ENCODE assay signal across 8 mouse cellular contexts in the genomic region with DNA sequence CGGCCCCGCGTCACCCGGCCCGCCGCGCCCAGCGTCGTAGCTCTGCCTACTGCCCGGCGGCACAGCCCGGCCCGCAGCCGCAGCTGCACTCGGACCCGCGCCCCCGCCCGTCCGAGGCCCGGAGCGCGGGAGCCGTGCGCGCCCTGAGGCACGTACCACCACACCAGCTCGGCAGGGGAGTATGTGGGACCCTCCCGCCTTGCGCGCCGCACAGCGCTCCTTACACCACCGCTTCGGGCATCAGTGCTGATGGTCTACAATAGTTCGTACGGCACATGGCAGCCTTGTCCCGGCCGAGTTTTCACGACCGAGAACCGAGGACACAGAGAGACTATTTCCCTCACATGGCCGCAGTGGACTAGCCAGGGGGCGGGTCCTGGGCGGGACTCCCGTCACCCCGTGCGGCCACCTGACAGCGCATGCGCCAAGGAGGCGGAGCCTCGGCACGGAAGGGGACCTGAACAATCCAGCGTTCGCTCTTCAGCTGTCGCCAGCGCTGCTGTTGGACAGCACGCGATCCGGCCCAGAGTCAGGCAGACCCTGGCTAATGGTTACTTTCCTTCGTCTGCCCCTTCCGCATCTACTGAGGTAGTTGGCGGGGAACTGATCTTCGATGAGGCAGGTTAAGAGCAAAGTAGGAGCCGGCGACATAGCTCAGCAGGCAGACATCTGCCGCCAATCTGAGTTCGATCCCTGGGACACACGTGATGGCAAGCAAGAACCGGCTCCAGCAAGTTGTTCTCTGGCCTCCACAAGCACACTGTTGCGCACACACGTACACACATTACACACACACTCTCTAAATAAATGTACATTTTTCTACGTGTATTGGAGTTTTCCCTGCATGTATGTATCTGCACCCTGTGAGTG. TPM values are rescaled to one million over a fixed set of nuclear protein-coding genes. Genes with fewer than 3 reads are reported as not detected.
DNase-seq lines count a peak whose midpoint lies in the region; ATAC-seq and TF ChIP-seq lines count a peak whose summit lies in the region.

A gene (minus strand): TSS at position 389 of the 870 bp plus-strand sequence.

- H3K9ac ChIP-seq in ES-Bruce4 (ENCODE audit: low read depth, poor library complexity, severe bottlenecking) = peak within 1 kb of the TSS; percentile 89
- H3K9ac ChIP-seq in forebrain, embryonic 13.5 days = peak within 1 kb of the TSS; percentile 91
- peak within 1 kb of the TSS; percentile 89 for H3K9ac ChIP-seq in liver, postnatal 0 days (replicated peaks)
- peak within 1 kb of the TSS; percentile 79 for H3K9ac ChIP-seq in neural tube, embryonic 14.5 days (replicated peaks; ENCODE audit: low read depth, low read length)

- H3K4me3 ChIP-seq in ES-Bruce4 (ENCODE audit: low read depth, low read length) = peak within 1 kb of the TSS; percentile 71
- peak within 1 kb of the TSS; percentile 72 for H3K4me3 ChIP-seq in forebrain, embryonic 13.5 days
- peak within 1 kb of the TSS; percentile 86 for H3K4me3 ChIP-seq in liver, postnatal 0 days (ENCODE audit: low read depth, low read length)
- H3K4me3 ChIP-seq in neural tube, embryonic 14.5 days (ENCODE audit: low read depth, low read length) = peak within 1 kb of the TSS; percentile 75

- no peaks in the 10 kb centered on the region for H3K27me3 ChIP-seq in ES-Bruce4 (ENCODE audit: control insufficient read depth, insufficient read depth, low read length, poor library complexity, severe bottlenecking)
- no peaks in the 10 kb centered on the region for H3K27me3 ChIP-seq in forebrain, embryonic 13.5 days
- no peaks in the 10 kb centered on the region for H3K27me3 ChIP-seq in liver, postnatal 0 days (ENCODE audit: insufficient read depth, low read length)
- H3K27me3 ChIP-seq in neural tube, embryonic 14.5 days (ENCODE audit: control insufficient read depth, insufficient read depth, low read length) = no peaks in the 10 kb centered on the region

- peaks cover 8% of the 10 kb centered on the region for H3K4me1 ChIP-seq in ES-Bruce4 (ENCODE audit: control insufficient read depth, insufficient read depth, low read length)
- peaks cover 26% of the 10 kb centered on the region for H3K4me1 ChIP-seq in forebrain, embryonic 13.5 days
- peaks cover 24% of the 10 kb centered on the region for H3K4me1 ChIP-seq in liver, postnatal 0 days (ENCODE audit: insufficient read depth)
- H3K4me1 ChIP-seq in neural tube, embryonic 14.5 days (ENCODE audit: control insufficient read depth, insufficient read depth, low read length) = peaks cover 17% of the 10 kb centered on the region; the same call in 1 of the 2 replicates

- TF ChIP-seq CTCF in ES-Bruce4 (IDR thresholded peaks at IDR 0.05; ENCODE audit: low read depth, low read length) = no peak
- TF ChIP-seq CTCF in liver, postnatal 0 days (IDR thresholded peaks at IDR 0.05; ENCODE audit: low read depth) = peak; percentile 8; the same call in 1 of the 2 replicates

- peak; percentile 99 for TF ChIP-seq POLR2A in ES-Bruce4 (IDR thresholded peaks at IDR 0.05; ENCODE audit: insufficient read depth, low read length)

- intact Hi-C loops in heart, postnatal 10 days (cut with DNase I) = loop anchor here (5.0 kb wide), 1 partner anchor 301 kb away; no protein-coding TSS in a partner anchor

- peak within 1 kb of the TSS; percentile 5; the same call in 1 of the 2 replicates for H3K27ac ChIP-seq in ES-Bruce4 (ENCODE audit: insufficient read depth, low read length)
- H3K27ac ChIP-seq in forebrain, embryonic 13.5 days = peak within 1 kb of the TSS; percentile 93
- peak within 1 kb of the TSS; percentile 96 for H3K27ac ChIP-seq in liver, postnatal 0 days (ENCODE audit: low read depth)
- H3K27ac ChIP-seq in neural tube, embryonic 14.5 days (ENCODE audit: low read depth, low read length) = peak within 1 kb of the TSS; percentile 97

- under 1% methylated on average over 51 of the region's 73 CpGs for WGBS in forebrain, embryonic 13.5 days
- WGBS in large intestine, adult 2 months = under 1% methylated on average over 73 of the region's 73 CpGs
- under 1% methylated on average over 54 of the region's 73 CpGs for WGBS in liver, postnatal 0 days (ENCODE audit: insufficient replicate concordance)
- under 1% methylated on average over 64 of the region's 73 CpGs for WGBS in neural tube, embryonic 14.5 days

- peaks cover 20% of the 10 kb centered on the region for H3K36me3 ChIP-seq in ES-Bruce4 (ENCODE audit: control insufficient read depth, insufficient read depth, low read length, poor library complexity, severe bottlenecking)
- H3K36me3 ChIP-seq in forebrain, embryonic 13.5 days (ENCODE audit: poor library complexity, severe bottlenecking) = peaks cover 19% of the 10 kb centered on the region
- peaks cover 23% of the 10 kb centered on the region for H3K36me3 ChIP-seq in liver, postnatal 0 days (replicated peaks; ENCODE audit: insufficient read depth, low read length)
- peaks cover 4% of the 10 kb centered on the region for H3K36me3 ChIP-seq in neural tube, embryonic 14.5 days (ENCODE audit: control insufficient read depth, insufficient read depth, low read length)

- DNase-seq in heart, postnatal 10 days = peak; percentile 98
- peak; percentile 80 for DNase-seq in large intestine, adult 2 months (ENCODE audit: low read depth, low spot score)
- peak; percentile 99 for DNase-seq in liver, postnatal 0 days
- peak; percentile 98 for DNase-seq in testis, postnatal 10 days (ENCODE audit: low spot score)

- peak within 1 kb of the TSS; percentile 71 for H3K4me2 ChIP-seq in forebrain, embryonic 13.5 days
- peak within 1 kb of the TSS; percentile 81 for H3K4me2 ChIP-seq in liver, postnatal 0 days (ENCODE audit: low read depth, low read length)
- peak within 1 kb of the TSS; percentile 74 for H3K4me2 ChIP-seq in neural tube, embryonic 14.5 days (ENCODE audit: low read depth, low read length)

- TF ChIP-seq EP300 in ES-Bruce4 (IDR thresholded peaks at IDR 0.05; ENCODE audit: insufficient read depth, low read depth, low read length) = peak; percentile 68; the same call in 1 of the 2 replicates
- TF ChIP-seq EP300 in liver, postnatal 0 days (IDR thresholded peaks at IDR 0.05; ENCODE audit: low read depth) = no peak

- H3K9me3 ChIP-seq in ES-Bruce4 (replicated peaks; ENCODE audit: control insufficient read depth, insufficient read depth, low read length, poor library complexity, severe bottlenecking) = no peaks in the 10 kb centered on the region
- H3K9me3 ChIP-seq in forebrain, embryonic 13.5 days (replicated peaks) = no peaks in the 10 kb centered on the region
- no peaks in the 10 kb centered on the region for H3K9me3 ChIP-seq in liver, postnatal 0 days (ENCODE audit: low read length)
- no peaks in the 10 kb centered on the region for H3K9me3 ChIP-seq in neural tube, embryonic 14.5 days (ENCODE audit: control insufficient read depth, low read length)

- ATAC-seq in cerebellum, adult (ENCODE audit: insufficient number of reproducible peaks, low FRiP score, low TSS enrichment) = peak; percentile 94
- ATAC-seq in forebrain, embryonic 13.5 days = peak; percentile 97
- ATAC-seq in liver, postnatal 0 days = peak; percentile 95
- peak; percentile 97 for ATAC-seq in neural tube, embryonic 14.5 days (ENCODE audit: low read depth)

RNA-seq across cellular contexts. Expression of the gene that starts here (rescaled TPM):
- polyA plus RNA-seq in ES-Bruce4 (2011; ENCODE audit: insufficient read depth, insufficient read length, low read depth, missing spikeins) = 59.3 and 62.3 TPM in 2 replicates
- 27.7 and 37.5 TPM in 2 replicates for polyA plus RNA-seq in forebrain, embryonic 13.5 days (2015; fragmentation: Nextera tagmentation; extraction: Ambion mirVana)
- 10 to 100 TPM; 20.3 to 20.4 TPM for total RNA-seq in heart, postnatal 10 days (2021)
- 13.8 and 20.5 TPM in 2 replicates for polyA plus RNA-seq in large intestine, adult 2 months (2012; rRNA removed)
- polyA plus RNA-seq in liver, postnatal 0 days (2015; fragmentation: Nextera tagmentation; extraction: Ambion mirVana) = 7.2 and 8.3 TPM in 2 replicates
- polyA plus RNA-seq in neural tube, embryonic 14.5 days (2014; fragmentation: Nextera tagmentation; extraction: Ambion mirVana) = 27.3 and 31.4 TPM in 2 replicates

Comparison
In these comparisons a context has a peak if more than half of its experiments do, and no peak if none do; other contexts are left out.
1. Peak in every context shown above with its lines: DNase-seq, ATAC-seq, H3K4me3 ChIP-seq and H3K27ac ChIP-seq.
2. H3K27ac ChIP-seq: peak in every context shown above with its lines; median percentile 97 in neural tube, embryonic 14.5 days; 96 in liver, postnatal 0 days; 93 in forebrain, embryonic 13.5 days; 5 in ES-Bruce4.